Mouse (Mus musculus): ENCODE measurements at regions not wholly inside any gene's neighbourhood (a gene's known extent, or its start where the extent isn't known, plus 50 kb on each side); places are given as distances from the start of the nearest gene placed in this dataset.

DNA sequence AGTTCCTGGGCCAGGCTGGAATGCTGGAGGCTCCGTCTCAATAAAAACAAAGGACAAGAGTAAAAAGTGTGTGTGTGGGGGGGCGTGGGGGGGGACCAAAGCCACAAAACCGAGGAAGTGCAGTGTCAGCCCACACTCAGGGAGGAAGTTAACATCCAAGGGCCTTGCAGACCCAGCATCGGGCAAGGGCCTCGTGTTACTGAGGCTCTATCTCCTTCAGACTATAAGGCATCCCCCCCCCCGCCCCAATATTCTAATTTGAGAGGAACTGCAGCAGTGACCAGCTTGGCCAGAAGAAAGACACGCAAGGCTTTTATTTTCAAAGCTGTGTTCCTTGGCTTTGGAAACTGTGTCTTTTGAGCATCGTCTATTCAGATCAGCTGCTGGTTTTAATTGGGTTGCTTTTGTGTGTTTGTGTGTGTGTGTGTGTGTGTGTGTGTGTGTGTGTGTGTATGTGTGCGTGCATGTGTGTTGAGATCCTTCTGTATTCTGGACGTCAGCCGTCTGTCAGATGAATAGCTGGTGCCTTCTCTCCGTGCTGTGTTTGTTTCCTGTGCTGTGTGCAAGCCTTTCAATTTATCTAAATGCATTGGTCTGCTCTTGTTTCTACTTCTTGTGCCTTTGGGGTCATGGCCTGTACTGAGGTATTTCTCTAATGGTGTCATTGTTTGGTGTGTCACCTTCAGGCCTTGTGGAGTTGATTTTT lies 491.7 kb downstream of the Vrk1 start:
- H3K4me3 ChIP-seq, result no peak overlapping the region
- WGBS, result 49% methylated on average over 12 of the region's 12 CpGs
- no peak for DNase-seq (ENCODE audit: low spot score)

DNA sequence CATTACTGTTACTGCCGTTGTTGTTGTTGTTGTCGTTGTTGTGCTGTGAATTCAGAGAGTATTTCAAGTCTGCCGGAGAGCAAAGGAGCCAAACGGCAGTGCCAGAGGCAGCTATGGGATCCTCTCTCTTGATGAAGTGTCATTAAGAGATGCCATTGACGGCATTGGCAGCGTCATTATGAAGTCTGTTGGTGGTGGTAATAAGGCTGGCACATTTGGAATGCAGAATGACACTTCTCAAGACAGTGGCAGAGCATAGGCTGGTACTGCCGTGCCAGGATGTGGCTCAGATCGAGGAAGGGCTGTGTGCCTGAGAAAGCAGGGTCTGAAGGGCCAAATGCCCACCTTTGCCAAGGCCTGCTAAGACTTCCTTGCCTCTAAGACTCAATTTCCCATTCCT lies 494.3 kb downstream of the Vrk1 start:
- Histone ChIP-seq H3K27me3 (ENCODE audit: insufficient read depth, poor library complexity, severe bottlenecking) (no peaks in the 10 kb centered on the region), H3K36me3 (no peaks in the 10 kb centered on the region), H3K4me3 (no peak overlapping the region), H3K27ac (no peak overlapping the region), H3K9me3 (no peaks in the 10 kb centered on the region), H3K4me1 (replicated peaks) (peaks cover 11% of the 10 kb centered on the region; the same call in 1 of the 2 replicates)
- no peak for DNase-seq (ENCODE audit: low spot score)
- 93% methylated on average over 8 of the region's 8 CpGs for WGBS

More for the DNA sequence above, 491.7 kb downstream of the Vrk1 start:
- H3K9me3 ChIP-seq, result no peaks in the 10 kb centered on the region
- H3K27me3 ChIP-seq (ENCODE audit: insufficient read depth, poor library complexity, severe bottlenecking), result no peaks in the 10 kb centered on the region
- H3K36me3 ChIP-seq, result no peaks in the 10 kb centered on the region
- H3K4me1 ChIP-seq (replicated peaks), result peaks cover 11% of the 10 kb centered on the region; the same call in 1 of the 2 replicates
- H3K27ac ChIP-seq, result peak overlapping the region; percentile 46; the same call in 1 of the 2 replicates

DNA sequence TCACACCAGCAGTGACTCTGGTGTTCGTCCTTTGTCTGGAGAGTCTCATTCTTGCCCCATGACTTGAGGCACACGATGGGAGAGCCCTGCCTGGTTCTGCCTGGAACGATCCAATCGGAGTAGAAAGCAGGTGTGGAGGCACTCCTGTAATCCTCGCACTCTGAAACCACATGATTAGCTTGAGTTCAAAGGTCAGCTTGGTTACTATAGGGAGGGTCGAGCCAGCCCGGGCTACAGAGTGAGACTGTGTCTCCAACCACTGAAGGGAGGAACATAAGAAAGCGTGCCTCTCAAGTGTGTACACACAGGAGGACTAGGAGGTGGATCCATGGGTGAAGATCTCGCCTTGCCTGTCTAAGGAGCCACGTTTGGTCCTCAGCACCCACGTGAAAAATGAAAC lies 504.0 kb downstream of the Vrk1 start:
- H3K4me3 ChIP-seq, result no peak overlapping the region
- H3K36me3 ChIP-seq, result no peaks in the 10 kb centered on the region
- H3K27ac ChIP-seq, result no peak overlapping the region
- H3K27me3 ChIP-seq (ENCODE audit: insufficient read depth, poor library complexity, severe bottlenecking), result no peaks in the 10 kb centered on the region
- 72% methylated on average over 11 of the region's 11 CpGs for WGBS
- DNase-seq (ENCODE audit: low spot score), result no peak
- H3K9me3 ChIP-seq, result no peaks in the 10 kb centered on the region
- peaks cover 19% of the 10 kb centered on the region for H3K4me1 ChIP-seq (replicated peaks)

DNA sequence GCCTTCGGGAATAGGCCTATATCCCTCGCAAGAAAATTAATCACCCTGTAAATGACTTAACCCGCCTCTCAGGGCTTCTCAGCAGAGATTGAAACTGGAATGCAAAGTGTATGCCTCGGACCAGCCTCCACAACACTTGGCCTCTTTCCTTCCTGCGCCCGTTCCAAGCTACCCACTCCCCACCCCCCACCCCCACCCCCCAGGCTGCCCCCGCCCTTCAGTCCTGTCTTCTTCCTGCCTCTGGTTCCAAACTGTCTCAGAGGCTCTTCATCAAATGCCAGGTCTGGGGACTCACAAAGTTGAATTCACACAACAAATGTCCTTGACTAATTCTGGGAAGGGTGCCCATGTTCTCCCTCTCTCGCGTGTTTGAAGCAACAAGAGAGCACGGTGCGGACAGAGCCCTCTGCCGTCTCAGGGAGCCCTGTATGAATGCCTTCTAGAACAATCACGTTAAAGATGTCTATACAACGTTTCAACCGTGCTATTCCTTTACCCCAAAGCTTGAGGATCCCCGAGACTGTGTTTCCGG lies 505.3 kb downstream of the Vrk1 start:
- 84% methylated on average over 17 of the region's 17 CpGs for WGBS
- H3K27ac ChIP-seq, result no peak overlapping the region
- peaks cover 20% of the 10 kb centered on the region for H3K4me1 ChIP-seq (replicated peaks)
- no peaks in the 10 kb centered on the region for H3K36me3 ChIP-seq
- DNase-seq (ENCODE audit: low spot score), result no peak
- no peak overlapping the region for H3K4me3 ChIP-seq
- no peaks in the 10 kb centered on the region for H3K9me3 ChIP-seq
- H3K27me3 ChIP-seq (ENCODE audit: insufficient read depth, poor library complexity, severe bottlenecking), result no peaks in the 10 kb centered on the region

DNA sequence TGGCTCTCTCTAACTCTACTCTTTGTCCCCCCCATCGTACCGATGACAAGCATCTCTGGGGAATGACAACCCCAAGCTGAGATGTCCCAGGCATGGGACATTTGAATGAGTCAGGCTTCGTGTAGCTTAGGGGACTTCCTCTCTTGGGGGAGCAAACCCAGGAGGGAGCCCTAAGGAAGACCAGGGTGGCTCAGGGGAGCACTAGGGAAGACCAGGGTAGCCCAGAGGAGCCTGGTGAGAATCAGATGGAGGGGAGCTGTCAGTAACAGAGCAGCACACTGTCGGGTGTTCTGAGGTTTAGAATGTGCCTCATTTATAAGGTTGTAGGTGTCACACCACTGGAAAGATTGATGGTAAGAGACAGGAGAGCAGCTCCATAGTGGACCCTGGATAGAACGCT lies 509.1 kb downstream of the Vrk1 start:
- H3K9me3 ChIP-seq, result no peaks in the 10 kb centered on the region
- H3K27ac ChIP-seq, result no peak overlapping the region
- WGBS, result 78% methylated on average over 5 of the region's 5 CpGs
- peaks cover 18% of the 10 kb centered on the region for H3K4me1 ChIP-seq (replicated peaks)
- DNase-seq (ENCODE audit: low spot score), result no peak
- H3K36me3 ChIP-seq, result no peaks in the 10 kb centered on the region
- no peaks in the 10 kb centered on the region for H3K27me3 ChIP-seq (ENCODE audit: insufficient read depth, poor library complexity, severe bottlenecking)
- no peak overlapping the region for H3K4me3 ChIP-seq

DNA sequence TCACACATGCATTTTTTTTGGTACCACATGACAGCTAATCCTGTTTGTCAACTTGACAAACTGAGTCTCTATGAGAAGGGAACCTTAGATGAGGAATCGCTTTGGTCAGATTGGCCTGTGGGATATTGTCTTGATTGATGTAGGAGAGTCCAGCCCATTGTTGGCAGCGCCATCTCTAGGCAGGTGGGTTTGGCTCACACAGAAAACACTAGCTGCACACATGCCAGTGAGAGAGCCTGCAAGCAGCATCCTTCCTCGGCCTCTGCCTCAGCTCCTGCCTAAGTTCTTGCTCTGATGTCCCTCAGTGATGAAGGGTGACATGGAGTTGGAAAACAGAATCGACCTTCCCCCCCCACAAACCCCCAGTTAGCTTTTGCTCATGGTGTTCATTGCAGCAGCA lies 514.4 kb downstream of the Vrk1 start:
- no peak for DNase-seq (ENCODE audit: low spot score)
- Histone ChIP-seq H3K27ac (no peak overlapping the region), H3K4me1 (replicated peaks) (peaks cover 20% of the 10 kb centered on the region), H3K4me3 (no peak overlapping the region), H3K36me3 (no peaks in the 10 kb centered on the region), H3K27me3 (ENCODE audit: insufficient read depth, poor library complexity, severe bottlenecking) (peaks cover 13% of the 10 kb centered on the region), H3K9me3 (no peaks in the 10 kb centered on the region)
- 79% methylated on average over 4 of the region's 4 CpGs for WGBS

DNA sequence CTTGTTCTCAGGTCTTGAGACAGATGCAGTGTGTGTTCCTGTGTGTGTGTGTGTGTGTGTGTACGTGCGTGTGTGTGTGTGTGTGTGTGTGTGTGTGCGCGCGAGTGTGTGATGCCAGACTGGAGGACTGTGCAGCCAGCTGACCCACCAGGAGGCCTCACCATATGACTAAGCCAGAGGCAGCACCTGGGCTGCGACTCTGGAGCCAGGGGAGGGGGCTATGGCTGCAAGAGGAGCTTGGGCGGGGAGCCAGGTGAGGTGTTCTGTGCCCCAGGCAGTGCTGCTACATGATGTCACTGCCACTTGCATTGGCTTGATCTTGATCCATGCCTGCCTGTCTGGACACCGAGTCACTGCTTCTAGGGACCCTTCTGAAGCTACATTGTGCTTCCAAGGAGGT lies 517.1 kb downstream of the Vrk1 start:
- Histone ChIP-seq H3K27me3 (ENCODE audit: insufficient read depth, poor library complexity, severe bottlenecking) (peaks cover 29% of the 10 kb centered on the region), H3K27ac (peak overlapping the region; percentile 57; the same call in 1 of the 2 replicates), H3K4me3 (no peak overlapping the region), H3K9me3 (no peaks in the 10 kb centered on the region), H3K36me3 (no peaks in the 10 kb centered on the region), H3K4me1 (replicated peaks) (peaks cover 20% of the 10 kb centered on the region)
- no peak for DNase-seq (ENCODE audit: low spot score)
- 69% methylated on average over 8 of the region's 8 CpGs for WGBS

DNA sequence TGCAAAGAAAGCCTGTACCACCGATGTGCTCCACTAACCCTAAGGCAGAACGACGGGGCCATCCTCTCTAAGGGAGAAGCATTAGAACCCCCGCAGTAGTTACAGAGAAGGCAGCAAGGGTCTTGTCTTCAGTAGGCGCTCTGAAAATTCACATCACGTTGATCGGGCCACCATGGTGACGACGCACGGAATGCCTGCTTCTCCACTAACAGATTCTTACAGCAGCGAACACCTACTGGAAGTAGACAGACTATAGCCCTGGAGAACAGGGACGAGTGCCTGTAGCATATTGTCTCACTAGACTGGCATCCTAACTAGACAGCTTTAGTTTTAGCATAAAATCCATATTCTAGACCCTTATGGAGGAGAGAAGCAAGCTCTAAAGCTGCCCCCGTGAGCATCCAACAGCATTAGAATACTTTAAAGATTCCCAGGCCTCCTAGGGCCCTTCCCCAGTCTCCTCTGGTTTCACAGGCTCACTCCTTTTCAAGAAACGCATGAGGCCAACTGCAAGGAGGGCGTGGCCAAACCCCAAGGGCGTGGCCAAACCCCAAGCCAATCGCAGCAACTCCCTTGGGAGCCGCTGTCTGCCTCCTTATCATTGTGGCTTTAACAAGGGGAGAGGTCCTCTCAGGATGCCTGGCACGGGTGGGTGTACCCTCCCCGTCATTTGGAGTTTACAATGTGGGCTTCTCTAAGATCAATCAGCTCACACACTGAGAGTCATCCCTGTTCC lies 517.8 kb downstream of the Vrk1 start:
- H3K27ac ChIP-seq, result peak overlapping the region; percentile 57

DNA sequence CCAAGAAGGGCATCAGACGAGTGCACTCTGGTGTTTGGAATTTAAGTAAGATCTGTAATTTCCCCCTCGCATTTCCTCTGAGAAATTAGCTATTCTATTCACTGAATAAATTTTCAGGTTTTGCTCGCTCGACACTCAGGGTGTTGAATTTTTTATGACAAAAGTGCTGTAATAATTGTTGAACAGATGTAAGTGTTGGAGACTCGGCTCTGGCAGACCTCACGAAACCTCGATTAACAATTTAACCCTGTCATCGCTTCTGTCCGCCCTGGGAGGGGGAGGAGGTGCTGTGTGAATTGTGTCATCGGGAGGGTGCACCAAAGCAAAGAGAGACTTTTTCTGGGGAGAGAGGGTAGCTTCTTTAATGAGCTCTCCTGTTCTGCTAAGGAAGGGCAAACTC lies 518.5 kb downstream of the Vrk1 start:
- no peak overlapping the region for H3K27ac ChIP-seq
- DNase-seq (ENCODE audit: low spot score), result no peak

More for the DNA sequence above, 517.8 kb downstream of the Vrk1 start:
- Histone ChIP-seq H3K27me3 (ENCODE audit: insufficient read depth, poor library complexity, severe bottlenecking) (peaks cover 29% of the 10 kb centered on the region), H3K9me3 (no peaks in the 10 kb centered on the region), H3K36me3 (no peaks in the 10 kb centered on the region), H3K4me3 (peak overlapping the region; percentile 24; the same call in 1 of the 2 replicates), H3K4me1 (replicated peaks) (peaks cover 20% of the 10 kb centered on the region)
- DNase-seq (ENCODE audit: low spot score), result peak; percentile 67
- 5% methylated on average over 20 of the region's 20 CpGs for WGBS

DNA sequence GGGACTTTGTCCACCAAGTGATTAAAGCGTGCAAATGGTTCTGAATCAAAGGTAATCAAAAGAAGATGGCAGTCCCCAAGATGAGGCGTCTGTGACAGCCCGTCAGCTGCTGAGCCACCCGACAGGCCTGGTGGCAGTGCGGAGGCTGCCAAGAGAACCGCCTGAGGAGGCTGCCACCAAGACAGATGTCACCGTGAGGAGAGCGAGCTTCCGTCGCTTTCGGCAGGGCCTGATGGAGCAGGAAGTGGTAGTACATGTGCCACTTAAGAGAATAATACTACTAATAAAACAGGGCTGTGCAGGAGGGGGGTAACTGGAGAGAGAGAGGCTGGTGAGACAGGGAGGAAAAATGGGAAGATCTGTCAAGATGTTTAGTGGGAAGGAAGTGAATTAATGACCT lies 519.1 kb downstream of the Vrk1 start:
- H3K36me3 ChIP-seq, result no peaks in the 10 kb centered on the region
- peaks cover 38% of the 10 kb centered on the region for H3K27me3 ChIP-seq (ENCODE audit: insufficient read depth, poor library complexity, severe bottlenecking)
- 53% methylated on average over 11 of the region's 11 CpGs for WGBS
- DNase-seq (ENCODE audit: low spot score), result no peak
- H3K9me3 ChIP-seq, result no peaks in the 10 kb centered on the region
- H3K4me3 ChIP-seq, result no peak overlapping the region
- H3K27ac ChIP-seq, result no peak overlapping the region
- peaks cover 20% of the 10 kb centered on the region for H3K4me1 ChIP-seq (replicated peaks)

More for the DNA sequence above, 518.5 kb downstream of the Vrk1 start:
- Histone ChIP-seq H3K4me3 (no peak overlapping the region), H3K9me3 (no peaks in the 10 kb centered on the region), H3K36me3 (no peaks in the 10 kb centered on the region), H3K4me1 (replicated peaks) (peaks cover 20% of the 10 kb centered on the region), H3K27me3 (ENCODE audit: insufficient read depth, poor library complexity, severe bottlenecking) (peaks cover 33% of the 10 kb centered on the region)
- WGBS, result 37% methylated on average over 10 of the region's 10 CpGs

DNA sequence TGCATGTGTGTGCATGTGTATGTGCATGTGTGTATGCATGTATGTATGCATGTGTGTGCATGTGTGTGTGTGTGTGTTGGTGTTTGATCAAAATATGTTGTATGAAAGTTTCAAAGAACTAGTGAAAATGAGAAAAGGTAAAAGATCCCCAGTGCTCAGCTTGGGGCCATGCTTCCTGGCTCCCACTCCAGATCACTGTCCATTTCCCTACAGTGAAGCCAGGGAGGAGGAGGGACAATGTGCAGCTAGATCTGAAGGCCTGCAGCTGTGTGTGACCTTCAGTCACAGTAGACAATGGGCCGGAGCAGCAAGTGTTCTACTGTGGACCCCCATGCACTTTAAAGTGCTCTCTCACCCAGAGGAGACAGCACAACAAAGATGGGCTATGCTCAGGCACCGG lies 525.1 kb downstream of the Vrk1 start:
- Histone ChIP-seq H3K27me3 (ENCODE audit: insufficient read depth, poor library complexity, severe bottlenecking) (peaks cover 24% of the 10 kb centered on the region), H3K9me3 (peaks cover 7% of the 10 kb centered on the region; the same call in 1 of the 2 replicates), H3K36me3 (no peaks in the 10 kb centered on the region), H3K4me3 (no peak overlapping the region), H3K4me1 (replicated peaks) (peaks cover 21% of the 10 kb centered on the region), H3K27ac (no peak overlapping the region)
- 50% methylated on average over 2 of the region's 2 CpGs for WGBS
- DNase-seq (ENCODE audit: low spot score), result no peak

DNA sequence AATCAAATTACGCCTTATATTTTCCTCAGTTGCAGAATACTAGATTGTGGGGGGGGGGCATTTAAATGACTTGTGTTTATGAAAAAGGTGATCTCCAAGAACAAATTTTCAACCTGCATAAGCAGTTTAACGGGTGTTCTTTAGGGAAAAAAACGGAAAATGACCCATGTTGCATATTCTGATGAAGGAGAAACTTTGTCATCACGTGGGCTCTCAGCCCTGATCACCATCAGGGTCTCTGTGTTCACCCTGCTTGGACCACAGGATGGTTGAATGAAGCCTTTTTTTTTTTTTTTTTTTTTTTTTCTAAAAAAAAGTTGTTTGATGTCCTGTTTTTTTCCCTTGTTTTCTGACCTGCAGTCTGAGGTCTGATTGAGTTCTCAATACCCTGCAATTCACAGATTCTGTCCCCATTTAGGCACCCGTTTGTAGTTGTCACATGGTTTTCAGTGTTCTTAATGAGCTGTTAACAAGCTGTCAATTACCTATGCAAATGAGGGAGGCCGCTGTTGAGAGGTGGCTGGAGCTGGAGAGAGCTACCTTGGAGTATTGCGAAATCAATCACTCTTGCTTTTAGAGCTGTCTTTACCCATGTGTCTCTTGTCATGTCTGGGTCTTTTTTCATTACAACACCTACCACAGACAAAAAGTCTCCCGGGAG lies 525.7 kb downstream of the Vrk1 start:
- Histone ChIP-seq H3K4me3 (no peak overlapping the region), H3K36me3 (no peaks in the 10 kb centered on the region), H3K9me3 (peaks cover 7% of the 10 kb centered on the region; the same call in 1 of the 2 replicates), H3K27me3 (ENCODE audit: insufficient read depth, poor library complexity, severe bottlenecking) (peaks cover 20% of the 10 kb centered on the region), H3K4me1 (replicated peaks) (peaks cover 21% of the 10 kb centered on the region), H3K27ac (no peak overlapping the region)
- 28% methylated on average over 8 of the region's 8 CpGs for WGBS
- DNase-seq (ENCODE audit: low spot score), result peak; percentile 7

DNA sequence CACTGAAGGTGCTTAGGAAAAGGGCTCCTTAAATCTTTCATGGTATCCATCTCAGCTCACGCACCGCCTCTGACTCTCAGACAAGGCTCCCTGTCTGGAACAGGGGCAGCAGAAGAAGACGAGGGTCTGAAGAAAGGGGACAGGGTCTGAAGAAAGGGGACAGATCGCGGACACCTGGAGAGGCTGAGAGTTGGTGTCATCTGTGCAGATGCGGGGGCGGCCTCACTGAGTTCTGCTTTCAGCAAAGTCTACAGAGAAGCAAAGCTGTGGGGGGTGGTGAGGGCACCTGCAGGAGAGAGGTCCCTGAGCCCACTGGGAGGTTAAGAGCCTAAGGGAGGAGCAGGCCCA lies 526.2 kb downstream of the Vrk1 start:
- Histone ChIP-seq H3K4me3 (no peak overlapping the region), H3K4me1 (replicated peaks) (peaks cover 21% of the 10 kb centered on the region), H3K27me3 (ENCODE audit: insufficient read depth, poor library complexity, severe bottlenecking) (peaks cover 15% of the 10 kb centered on the region), H3K9me3 (peaks cover 7% of the 10 kb centered on the region; the same call in 1 of the 2 replicates), H3K27ac (peak overlapping the region; percentile 23; the same call in 1 of the 2 replicates), H3K36me3 (no peaks in the 10 kb centered on the region)
- DNase-seq (ENCODE audit: low spot score), result no peak
- WGBS, result 16% methylated on average over 7 of the region's 7 CpGs

All from hindbrain, embryonic 10.5 days (tissue).